Mouse (Mus musculus) limb, embryonic 10.5 days (tissue): ENCODE measurements around the gene Itprip. TPM values are rescaled to one million over a fixed set of nuclear protein-coding genes. Genes with fewer than 3 reads are reported as not detected.

Experiments used
- DNase-seq: peaks from one replicate; pipeline ENCODE4 v3.0.0-alpha.2; 2017; ENCODE audit warnings: low spot score
- H3K27ac ChIP-seq: fragments of 300-500 bp; sonication (generic); 2 replicates; pipeline ENCODE4 v1.5.1; 2016; ENCODE audit warnings: mild to moderate bottlenecking
- H3K27me3 ChIP-seq: fragments of 300-500 bp; sonication (generic); 2 replicates; pipeline ENCODE4 v1.6.1; 2016; ENCODE audit warnings: low read depth, mild to moderate bottlenecking; ENCODE audit not compliant: poor library complexity, severe bottlenecking
- H3K36me3 ChIP-seq: fragments of 300-500 bp; sonication (generic); 2 replicates; pipeline ENCODE4 v1.6.1; 2016; ENCODE audit warnings: mild to moderate bottlenecking, moderate library complexity
- H3K4me1 ChIP-seq: fragments of 300-500 bp; sonication (generic); 2 replicates; pipeline ENCODE4 v1.6.1; 2016
- H3K4me3 ChIP-seq: fragments of 300-500 bp; sonication (generic); 2 replicates; pipeline ENCODE4 v1.5.1; 2016; ENCODE audit warnings: mild to moderate bottlenecking, moderate library complexity
- H3K9me3 ChIP-seq: fragments of 300-500 bp; sonication (generic); replicated peaks from 2 replicates; pipeline ENCODE4 v1.6.1; 2016; ENCODE audit warnings: mild to moderate bottlenecking
- WGBS: fragments of 180-500 bp; shearing (Covaris S2); methylation state at CpG from one replicate; pipeline ENCODE4 v1.1.7; 2016; 5-methylcytosine and 5-hydroxymethylcytosine counted together
- polyA plus RNA-seq: library from polyadenylated mRNA; unstranded; fragments of >200 nt; fragmentation: Nextera tagmentation; extraction: Ambion mirVana; gene quantifications from 2 replicates; pipeline ENCODE4 v1.2.1, GENCODE M21; 2016

Gene Itprip
- polyA plus RNA-seq, 1 experiment from 2014 or later = 27.5 TPM

- no peaks in the 10 kb centered on the region for H3K9me3 ChIP-seq
- no peaks in the 10 kb centered on the region for H3K27me3 ChIP-seq
- peaks cover 21% of the 10 kb centered on the region for H3K4me1 ChIP-seq
- H3K4me3 ChIP-seq = no peak overlapping the region
- peak overlapping the region; percentile 56; the same call in 1 of the 2 replicates for H3K27ac ChIP-seq
- 84% methylated on average over 7 of the region's 7 CpGs for WGBS
- no peak for DNase-seq
- no peaks in the 10 kb centered on the region for H3K36me3 ChIP-seq
These were observed 48.9 kb downstream of the Itprip start for GRCm38 (mm10) chr19:47870102-47870666.

- Histone ChIP-seq H3K4me1 (peaks cover 27% of the 10 kb centered on the region), H3K4me3 (no peak overlapping the region), H3K36me3 (peaks cover 3% of the 10 kb centered on the region), H3K27ac (peak overlapping the region; percentile 56; the same call in 1 of the 2 replicates), H3K27me3 (no peaks in the 10 kb centered on the region), H3K9me3 (no peaks in the 10 kb centered on the region)
- 69% methylated on average over 3 of the region's 3 CpGs for WGBS
- no peak for DNase-seq
These were observed 49.6 kb downstream of the Itprip start for GRCm38 (mm10) chr19:47869516-47869915.

DNA sequence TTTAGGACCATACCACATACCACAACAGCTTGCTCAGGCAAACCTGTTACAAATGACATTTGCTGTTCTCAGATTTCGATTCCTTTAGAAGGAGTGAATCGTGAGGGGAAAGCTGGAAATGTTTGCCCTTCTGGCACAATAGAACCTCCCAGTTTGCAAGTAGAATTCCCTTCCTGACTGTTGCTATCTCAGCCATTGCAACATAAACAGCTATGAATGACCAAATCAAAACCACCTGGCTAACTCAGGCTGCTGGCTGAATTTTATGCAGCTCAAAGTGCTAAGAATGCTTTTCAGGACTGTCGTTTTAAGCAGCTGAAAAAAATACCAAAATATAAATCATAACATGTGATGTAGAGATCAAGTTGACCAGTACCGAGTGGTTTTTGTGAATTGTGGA, 50.1 kb downstream of the Itprip start:
- DNase-seq = no peak
- H3K4me1 ChIP-seq = peaks cover 27% of the 10 kb centered on the region
- no peaks in the 10 kb centered on the region for H3K27me3 ChIP-seq
- H3K27ac ChIP-seq = peak overlapping the region; percentile 56; the same call in 1 of the 2 replicates
- H3K9me3 ChIP-seq = no peaks in the 10 kb centered on the region
- WGBS = 62% methylated on average over 4 of the region's 4 CpGs
- H3K36me3 ChIP-seq = peaks cover 9% of the 10 kb centered on the region
- H3K4me3 ChIP-seq = no peak overlapping the region

DNA sequence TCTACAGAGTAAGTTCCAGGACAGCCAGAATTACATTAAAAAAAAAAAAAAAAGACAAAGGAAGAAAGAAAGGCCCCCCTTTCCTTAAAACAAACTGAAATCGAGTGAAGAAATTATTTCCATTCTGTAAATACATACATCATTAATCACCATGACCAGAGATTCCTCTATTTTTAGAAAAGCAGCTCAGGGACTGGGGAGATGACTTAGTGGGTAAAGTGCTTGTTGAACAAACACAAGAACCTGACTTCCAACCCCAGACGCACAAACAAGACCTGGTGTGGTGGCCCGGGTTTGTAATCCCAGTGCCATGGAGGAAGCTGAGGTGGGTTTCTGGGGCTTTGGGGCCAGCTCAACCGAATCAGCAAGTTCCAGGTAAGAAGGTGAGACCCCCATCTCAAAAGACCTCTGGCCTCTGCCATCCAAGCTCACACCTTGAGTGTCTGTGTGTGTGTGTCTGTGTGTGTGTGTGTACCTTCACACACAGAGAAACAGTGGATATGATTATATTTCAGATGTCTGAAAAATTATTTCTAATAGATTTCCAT, 51.4 kb downstream of the Itprip start:
- H3K27ac ChIP-seq = no peak overlapping the region
- H3K36me3 ChIP-seq = peaks cover 20% of the 10 kb centered on the region
- peaks cover 27% of the 10 kb centered on the region for H3K4me1 ChIP-seq
- no peaks in the 10 kb centered on the region for H3K9me3 ChIP-seq
- WGBS = 76% methylated on average over 4 of the region's 4 CpGs
- DNase-seq = no peak
- no peak overlapping the region for H3K4me3 ChIP-seq
- H3K27me3 ChIP-seq = no peaks in the 10 kb centered on the region

- Histone ChIP-seq H3K4me3 (peak within 1 kb of the TSS; percentile 77), H3K36me3 (peaks cover 41% of the 10 kb centered on the region), H3K27me3 (no peaks in the 10 kb centered on the region), H3K27ac (peak within 1 kb of the TSS; percentile 98), H3K4me1 (peaks cover 27% of the 10 kb centered on the region), H3K9me3 (no peaks in the 10 kb centered on the region)
- peak; percentile 96 for DNase-seq
- under 1% methylated on average over 49 of the region's 49 CpGs for WGBS
These were observed 53.6 kb downstream of the Itprip start, which contains the start of gene Gsto2 for GRCm38 (mm10) chr19:47865353-47865947. Gene Gsto2, plus strand, starts transcription at chr19:47865534.

DNA sequence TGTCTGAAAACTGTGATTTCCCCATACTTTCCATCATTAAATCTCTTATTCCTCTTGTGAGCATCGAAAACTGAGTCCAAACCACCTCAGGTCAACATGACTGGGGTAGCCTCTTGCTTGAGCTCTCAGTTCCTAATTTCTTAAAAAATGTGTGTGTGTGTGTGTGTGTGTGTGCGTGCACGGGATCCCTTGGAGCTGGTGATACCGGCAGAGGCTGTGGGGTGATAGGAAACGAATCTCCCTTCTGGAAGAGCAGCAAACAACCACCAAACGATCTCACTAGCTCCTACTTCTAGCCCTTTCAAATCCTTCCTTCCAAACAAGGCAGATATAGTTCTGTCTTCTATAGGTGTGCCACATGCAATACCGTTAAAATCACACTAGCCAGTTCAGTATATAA, 54.4 kb downstream of the Itprip start:
- H3K9me3 ChIP-seq = no peaks in the 10 kb centered on the region
- peaks cover 22% of the 10 kb centered on the region for H3K4me1 ChIP-seq
- no peaks in the 10 kb centered on the region for H3K27me3 ChIP-seq
- peaks cover 48% of the 10 kb centered on the region for H3K36me3 ChIP-seq
- H3K4me3 ChIP-seq = peak overlapping the region; percentile 77
- H3K27ac ChIP-seq = peak overlapping the region; percentile 98
- DNase-seq = no peak
- 82% methylated on average over 7 of the region's 7 CpGs for WGBS

GRCm38 (mm10) chr19:47864051-47864450, 55.0 kb downstream of the Itprip start:
- no peaks in the 10 kb centered on the region for H3K9me3 ChIP-seq
- DNase-seq = no peak
- H3K4me1 ChIP-seq = peaks cover 16% of the 10 kb centered on the region
- no peak overlapping the region for H3K4me3 ChIP-seq
- 96% methylated on average over 9 of the region's 9 CpGs for WGBS
- no peaks in the 10 kb centered on the region for H3K27me3 ChIP-seq
- H3K27ac ChIP-seq = no peak overlapping the region
- peaks cover 55% of the 10 kb centered on the region for H3K36me3 ChIP-seq

DNA sequence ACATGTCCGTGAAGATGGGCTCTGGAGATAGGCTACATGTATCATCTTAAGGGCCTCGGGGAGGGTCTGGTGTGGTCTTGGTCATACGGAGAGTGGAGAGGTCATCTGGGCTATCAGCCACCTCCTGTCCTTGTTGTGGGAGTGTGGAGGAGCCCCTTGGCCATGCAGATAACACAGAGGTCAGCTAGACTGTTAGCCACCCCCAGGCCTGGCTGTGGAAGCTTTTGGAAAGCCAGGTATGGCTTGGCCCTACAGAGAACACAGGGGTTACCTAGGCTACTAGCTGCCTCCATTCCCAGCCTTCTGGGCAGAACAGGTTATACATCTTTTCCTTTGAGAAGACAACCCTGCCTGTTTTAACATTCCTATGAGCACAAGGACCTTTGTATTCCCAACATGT, 56.5 kb downstream of the Itprip start:
- Histone ChIP-seq H3K27ac (no peak overlapping the region), H3K36me3 (peaks cover 70% of the 10 kb centered on the region), H3K9me3 (no peaks in the 10 kb centered on the region), H3K4me1 (peaks cover 7% of the 10 kb centered on the region), H3K4me3 (no peak overlapping the region), H3K27me3 (no peaks in the 10 kb centered on the region)
- DNase-seq = no peak
- WGBS = 98% methylated on average over 3 of the region's 3 CpGs

GRCm38 (mm10) chr19:47859180-47859579, 59.9 kb downstream of the Itprip start:
- Histone ChIP-seq H3K27me3 (no peaks in the 10 kb centered on the region), H3K4me3 (no peak overlapping the region), H3K36me3 (peaks cover 66% of the 10 kb centered on the region), H3K27ac (no peak overlapping the region), H3K9me3 (no peaks in the 10 kb centered on the region), H3K4me1 (peaks cover 18% of the 10 kb centered on the region)
- no peak for DNase-seq
- WGBS = 93% methylated on average over 8 of the region's 8 CpGs

- H3K36me3 ChIP-seq = peaks cover 57% of the 10 kb centered on the region
These were observed 60.8 kb downstream of the Itprip start for GRCm38 (mm10) chr19:47857957-47858942.

GRCm38 (mm10) chr19:47854796-47855783, 64.0 kb downstream of the Itprip start, which contains the start of gene Gsto1:
Gene Gsto1, plus strand, starts transcription at chr19:47854970.
- under 1% methylated on average over 60 of the region's 60 CpGs for WGBS
- peak within 1 kb of the TSS; percentile 79 for H3K4me3 ChIP-seq
- H3K36me3 ChIP-seq = peaks cover 28% of the 10 kb centered on the region
- peak within 1 kb of the TSS; percentile 92 for H3K27ac ChIP-seq
- H3K4me1 ChIP-seq = peaks cover 29% of the 10 kb centered on the region
- no peaks in the 10 kb centered on the region for H3K27me3 ChIP-seq
- no peaks in the 10 kb centered on the region for H3K9me3 ChIP-seq
- DNase-seq = peak; percentile 93

More at GRCm38 (mm10) chr19:47857957-47858942, 60.8 kb downstream of the Itprip start:
- H3K4me1 ChIP-seq = peaks cover 26% of the 10 kb centered on the region
- no peak overlapping the region for H3K4me3 ChIP-seq
- no peaks in the 10 kb centered on the region for H3K27me3 ChIP-seq
- DNase-seq = no peak
- no peak overlapping the region for H3K27ac ChIP-seq
- WGBS = 88% methylated on average over 18 of the region's 18 CpGs
- H3K9me3 ChIP-seq = no peaks in the 10 kb centered on the region
